Mouse (Mus musculus) layer of hippocampus, adult 8-10 months (tissue): ENCODE measurements at regions not wholly inside any gene's neighbourhood (a gene's known extent, or its start where the extent isn't known, plus 50 kb on each side); places are given as distances from the start of the nearest gene placed in this dataset.
A peak's percentile ranks its signal among the peaks of the same experiment; 100 is the strongest.

Experiments used
- DNase-seq, 2 experiments: peaks; one replicate each; pipeline ENCODE4 v3.0.0; 2022; ENCODE audit warnings: low spot score in 2 of 2

- DNase-seq: peak; percentile 6 to 15
Observed at GRCm38 (mm10) chr2:147927792-147928670, 118.7 kb downstream of the Foxa2 start.

- no peak for DNase-seq
Observed at GRCm38 (mm10) chr2:147926861-147927260, 119.9 kb downstream of the Foxa2 start.

- DNase-seq: no peak
Observed at GRCm38 (mm10) chr2:147907341-147907740, 139.4 kb downstream of the Foxa2 start.

GRCm38 (mm10) chr2:147905759-147906740, 140.7 kb downstream of the Foxa2 start:
- no peak for DNase-seq

- no peak for DNase-seq
Observed at GRCm38 (mm10) chr2:147905118-147905517, 141.7 kb downstream of the Foxa2 start.

- no peak for DNase-seq
Observed at GRCm38 (mm10) chr2:147899236-147899635, 147.5 kb downstream of the Foxa2 start.

GRCm38 (mm10) chr2:147895691-147896090, 151.1 kb downstream of the Foxa2 start:
- DNase-seq: peak; percentile 3 to 17

DNA sequence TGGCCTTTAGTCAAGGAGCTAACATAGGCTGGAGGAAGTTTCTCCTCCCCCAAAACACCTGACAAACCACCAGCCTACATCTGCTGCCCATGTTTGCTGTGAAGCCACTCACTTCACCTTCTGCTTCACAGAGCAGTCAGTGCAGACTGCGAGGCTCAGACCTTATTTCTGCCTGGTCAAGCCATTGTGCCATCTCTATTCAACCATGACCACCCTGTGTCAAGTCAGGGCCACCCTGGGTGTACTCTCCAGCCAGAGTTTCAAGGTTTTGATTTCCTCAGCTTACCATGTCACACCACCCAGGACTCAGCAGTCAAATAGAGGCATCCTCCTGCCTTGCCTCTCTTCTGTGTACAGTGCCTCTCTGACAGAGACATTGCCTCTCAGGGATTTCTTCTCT, 152.6 kb downstream of the Foxa2 start:
- DNase-seq: no peak

GRCm38 (mm10) chr2:147886191-147886590, 160.6 kb downstream of the Foxa2 start:
- no peak for DNase-seq

- no peak for DNase-seq
Observed at GRCm38 (mm10) chr2:147877907-147878306, 168.9 kb downstream of the Foxa2 start.

- no peak for DNase-seq
Observed at GRCm38 (mm10) chr2:147877543-147877904, 169.2 kb downstream of the Foxa2 start.

DNA sequence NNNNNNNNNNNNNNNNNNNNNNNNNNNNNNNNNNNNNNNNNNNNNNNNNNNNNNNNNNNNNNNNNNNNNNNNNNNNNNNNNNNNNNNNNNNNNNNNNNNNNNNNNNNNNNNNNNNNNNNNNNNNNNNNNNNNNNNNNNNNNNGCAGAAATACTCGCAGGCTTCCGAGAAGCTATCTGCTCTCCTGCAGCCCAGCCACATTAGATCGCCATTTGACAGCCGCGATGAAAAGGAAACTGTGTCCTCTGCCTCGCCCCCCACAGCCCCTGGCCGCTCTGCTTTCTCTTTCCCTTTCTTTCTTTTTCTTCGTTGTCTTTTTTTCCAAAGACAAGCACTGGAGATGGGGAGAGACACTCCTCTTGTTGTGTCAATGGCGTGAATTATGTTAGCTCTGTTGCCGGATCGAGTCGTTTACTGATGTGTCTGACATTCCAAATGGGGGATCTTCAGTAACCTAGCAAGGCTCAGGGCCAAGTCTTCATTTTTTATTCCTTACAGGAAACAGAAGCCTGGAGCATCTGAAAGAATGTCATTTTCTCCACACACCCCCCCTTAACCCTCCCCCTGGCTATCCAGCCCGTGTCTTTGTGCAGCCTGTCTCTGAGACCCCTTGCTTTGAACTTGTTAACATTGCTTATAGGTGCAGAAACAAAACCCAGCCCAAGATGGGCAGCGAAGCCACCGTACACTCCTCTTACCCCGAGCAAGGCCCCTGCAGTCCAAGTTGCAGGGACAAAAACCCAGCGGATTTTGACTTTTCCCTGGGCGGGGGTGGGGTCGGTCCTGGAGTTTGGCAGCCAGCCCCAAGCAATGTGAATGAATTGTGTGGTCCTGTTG, 169.8 kb downstream of the Foxa2 start:
- no peak for DNase-seq

- DNase-seq: no peak
Observed at GRCm38 (mm10) chr2:147872972-147873371, 173.8 kb downstream of the Foxa2 start.

GRCm38 (mm10) chr2:147851186-147851802, 195.5 kb downstream of the Foxa2 start:
- no peak for DNase-seq

DNA sequence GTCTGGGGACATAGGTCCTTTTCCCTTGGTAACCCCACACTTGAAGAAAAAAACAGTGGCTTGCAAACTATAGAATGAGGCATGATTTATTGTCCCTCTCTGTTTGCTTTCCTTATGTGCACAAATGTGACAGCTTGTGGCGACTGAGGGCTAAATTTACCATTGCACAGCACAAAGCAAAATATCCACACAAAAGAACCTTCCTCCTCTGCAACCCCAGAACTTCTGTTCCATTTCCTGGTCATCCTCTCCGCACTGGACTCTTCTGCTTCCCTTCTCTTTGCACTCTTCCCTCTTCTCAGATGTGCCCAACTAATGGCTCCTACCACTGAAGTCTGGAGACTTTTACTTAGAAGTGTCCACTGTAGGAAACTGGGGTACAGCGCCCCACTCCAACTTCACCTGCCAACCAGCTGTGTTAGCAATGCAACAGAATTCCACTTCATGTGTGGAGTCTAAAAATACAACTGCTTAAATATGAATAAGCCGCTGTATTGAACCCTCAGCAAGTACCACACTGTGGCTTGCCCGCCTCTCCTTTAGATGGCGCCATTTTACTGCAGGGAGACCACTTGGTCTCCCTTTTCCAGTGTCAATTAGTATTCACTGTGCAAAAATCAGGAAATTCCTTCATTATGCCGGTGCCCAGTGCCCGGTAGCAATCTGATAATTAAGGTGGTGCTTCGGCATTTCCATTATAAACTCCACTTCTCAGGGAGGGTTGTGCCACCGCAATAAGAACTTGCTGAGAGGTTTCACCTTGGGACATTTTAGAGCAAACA, 199.6 kb downstream of the Foxa2 start:
- peak in 1 of 2 experiments; percentile 3 for DNase-seq

DNA sequence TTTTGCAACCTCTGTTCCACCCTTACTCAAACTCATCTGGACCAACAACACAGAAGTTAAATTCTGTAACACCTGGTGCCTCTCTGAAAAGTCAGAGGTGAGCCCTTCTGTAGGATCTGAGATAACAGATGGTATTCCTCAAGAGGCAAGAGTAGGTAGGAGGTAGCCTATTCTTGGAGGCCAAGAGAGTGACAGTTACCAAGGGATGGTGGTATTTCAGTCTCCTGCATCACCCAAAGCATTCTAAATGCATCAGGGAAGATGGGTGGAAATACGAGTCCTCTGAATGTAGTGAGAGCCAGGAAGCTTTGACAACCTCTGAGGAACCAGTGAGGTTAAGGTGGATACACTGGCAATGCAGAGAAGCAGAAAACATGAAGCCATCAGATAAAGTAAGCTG, 201.5 kb downstream of the Foxa2 start:
- DNase-seq: no peak

DNA sequence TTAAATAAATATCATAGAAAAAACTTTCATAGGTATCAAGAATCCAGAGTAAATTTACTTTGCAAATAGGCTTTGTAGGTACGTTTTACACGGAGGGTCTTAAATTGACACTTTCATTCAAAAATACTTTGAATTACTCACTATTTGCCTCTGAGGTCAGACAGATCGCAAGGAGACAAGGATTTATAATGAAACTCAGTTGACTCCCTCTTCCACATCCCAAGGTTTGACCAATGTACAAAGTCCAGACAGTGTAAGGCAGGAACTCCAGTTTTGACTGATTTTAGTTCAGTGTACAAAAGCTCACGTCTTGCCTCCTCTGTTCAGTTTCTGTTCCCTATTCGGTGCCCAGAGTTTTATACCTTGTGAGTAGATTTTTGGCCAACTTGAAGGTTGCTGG, 205.8 kb downstream of the Foxa2 start:
- DNase-seq: no peak

- DNase-seq: no peak
Observed at GRCm38 (mm10) chr2:147838613-147839012, 208.2 kb downstream of the Foxa2 start.

GRCm38 (mm10) chr2:147830551-147830950, 216.2 kb downstream of the Foxa2 start:
- no peak for DNase-seq

- DNase-seq: no peak
Observed at GRCm38 (mm10) chr2:147816951-147817350, 229.8 kb downstream of the Foxa2 start.
